Mouse (Mus musculus): ENCODE data around the gene Ptpn20.

Ptpn20 gene

GRCm38 (mm10) chr14:33588951-33589350, at the start of gene Ptpn20:
Ptpn20 (plus strand) TSS chr14:33589207.
- DNase-seq (ENCODE audit: low read depth, low spot score), result peak; percentile 3

- no peak for DNase-seq (ENCODE audit: low read depth, low spot score)
Observed at GRCm38 (mm10) chr14:33539559-33540167, 49.3 kb upstream of the Ptpn20 start.

- no peak for DNase-seq (ENCODE audit: low read depth, low spot score)
Observed at GRCm38 (mm10) chr14:33545565-33546143, 43.4 kb upstream of the Ptpn20 start.

- DNase-seq (ENCODE audit: low read depth, low spot score), result no peak
Observed at GRCm38 (mm10) chr14:33548650-33549049, 40.4 kb upstream of the Ptpn20 start.

GRCm38 (mm10) chr14:33549856-33550255, 39.2 kb upstream of the Ptpn20 start:
- DNase-seq (ENCODE audit: low read depth, low spot score), result no peak

GRCm38 (mm10) chr14:33570737-33571136, 18.3 kb upstream of the Ptpn20 start:
- DNase-seq (ENCODE audit: low read depth, low spot score), result no peak

- no peak for DNase-seq (ENCODE audit: low read depth, low spot score)
Observed at GRCm38 (mm10) chr14:33573643-33574042, 15.4 kb upstream of the Ptpn20 start.

GRCm38 (mm10) chr14:33579771-33580484, 9.1 kb upstream of the Ptpn20 start:
- no peak for DNase-seq (ENCODE audit: low read depth, low spot score)

- DNase-seq (ENCODE audit: low read depth, low spot score), result no peak
Observed at GRCm38 (mm10) chr14:33598376-33599130, 9.5 kb downstream of the Ptpn20 start.

- DNase-seq (ENCODE audit: low read depth, low spot score), result no peak
Observed at GRCm38 (mm10) chr14:33607431-33607830, 18.4 kb downstream of the Ptpn20 start.

GRCm38 (mm10) chr14:33625036-33625435, 36.0 kb downstream of the Ptpn20 start:
- no peak for DNase-seq (ENCODE audit: low read depth, low spot score)

- no peak for DNase-seq (ENCODE audit: low read depth, low spot score)
Observed at GRCm38 (mm10) chr14:33632790-33633372, 43.9 kb downstream of the Ptpn20 start.

- no peak for DNase-seq (ENCODE audit: low read depth, low spot score)
Observed at GRCm38 (mm10) chr14:33634354-33634753, 45.3 kb downstream of the Ptpn20 start.

GRCm38 (mm10) chr14:33634774-33635173, 45.8 kb downstream of the Ptpn20 start:
- no peak for DNase-seq (ENCODE audit: low read depth, low spot score)

- no peak for DNase-seq (ENCODE audit: low read depth, low spot score)
Observed at GRCm38 (mm10) chr14:33639357-33639756, 50.4 kb downstream of the Ptpn20 start.

- DNase-seq (ENCODE audit: low read depth, low spot score), result no peak
Observed at GRCm38 (mm10) chr14:33650721-33651120, 61.7 kb downstream of the Ptpn20 start.

GRCm38 (mm10) chr14:33657471-33657901, 68.5 kb downstream of the Ptpn20 start:
- no peak for DNase-seq (ENCODE audit: low read depth, low spot score)

- DNase-seq (ENCODE audit: low read depth, low spot score), result no peak
Observed at GRCm38 (mm10) chr14:33658331-33658730, 69.3 kb downstream of the Ptpn20 start.

GRCm38 (mm10) chr14:33662080-33662479, 73.1 kb downstream of the Ptpn20 start:
- no peak for DNase-seq (ENCODE audit: low read depth, low spot score)

GRCm38 (mm10) chr14:33666301-33666700, 77.3 kb downstream of the Ptpn20 start:
- no peak for DNase-seq (ENCODE audit: low read depth, low spot score)

- no peak for DNase-seq (ENCODE audit: low read depth, low spot score)
Observed at GRCm38 (mm10) chr14:33669891-33670290, 80.9 kb downstream of the Ptpn20 start.
